21 mouse cellular contexts compared by ENCODE assay signal in the genomic region with DNA sequence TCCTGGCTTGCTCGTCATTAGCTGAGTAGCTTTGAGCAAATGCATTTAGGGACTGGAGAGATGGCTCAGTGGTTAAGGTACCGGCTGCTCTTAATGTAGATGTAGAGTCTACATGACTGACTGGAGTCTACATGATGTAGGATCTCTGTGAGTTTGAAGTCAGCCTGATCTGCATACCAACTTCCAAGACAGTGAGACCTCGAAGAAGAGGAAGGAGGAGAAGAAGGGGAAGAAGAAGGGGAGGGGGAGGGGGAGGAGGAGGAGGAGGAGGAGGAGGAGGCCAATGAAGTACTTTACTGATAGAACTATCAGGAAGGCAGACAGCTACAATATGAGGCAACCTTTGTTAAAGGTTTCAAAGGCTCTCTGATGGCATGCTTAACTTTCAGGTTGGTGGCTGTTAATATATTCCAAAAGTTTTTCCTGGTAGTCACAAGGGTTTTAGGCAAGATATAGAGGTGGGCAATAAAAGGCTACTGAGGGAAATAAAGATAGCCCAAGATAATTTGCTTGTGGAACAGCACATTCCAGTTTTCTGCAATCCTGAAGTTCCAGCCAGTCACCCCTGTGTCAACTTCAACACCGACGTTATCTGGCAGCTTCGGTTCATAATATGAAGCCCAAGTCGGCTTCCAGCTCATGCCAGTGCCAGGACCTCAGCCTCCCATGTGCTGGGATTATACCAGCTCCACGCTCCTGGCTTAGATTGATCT. TPM values are rescaled to one million over a fixed set of nuclear protein-coding genes. Genes with fewer than 3 reads are reported as not detected.
A peak's percentile ranks its signal among the peaks of the same experiment; 100 is the strongest.
DNase-seq lines count a peak whose midpoint lies in the region; TF ChIP-seq lines count a peak whose summit lies in the region.
"Had no signal": no experiment of that assay in that cellular context is flagged by ENCODE, and none has a peak within 500 bp of the region (broad histone marks: within the 10 kb centered on the region; RNA-seq: fewer than 3 reads in every experiment).

No protein-coding gene starts in this region.

- intact Hi-C loops in left cerebral cortex, adult 2 months (cut with DNase I) = no loop called here
- intact Hi-C loops in left cerebral cortex, postnatal 4 days (cut with DNase I) = no loop called here

- H3K9me3 ChIP-seq in heart, embryonic 10.5 days = no peaks in the 10 kb centered on the region
- H3K9me3 ChIP-seq in midbrain, embryonic 10.5 days (replicated peaks) = no peaks in the 10 kb centered on the region
- H3K9me3 ChIP-seq: midbrain, embryonic 13.5 days; neural tube, embryonic 15.5 days had no signal

- H3K4me3 ChIP-seq in heart, embryonic 10.5 days = no peak overlapping the region
- H3K4me3 ChIP-seq in left cerebral cortex, adult 2 months = no peak overlapping the region
- H3K4me3 ChIP-seq in embryonic fibroblast, embryonic 13.5 days (ENCODE audit: insufficient read depth, low read length) = no peak overlapping the region
- H3K4me3 ChIP-seq in small intestine, adult 2 months (ENCODE audit: low read depth, low read length) = no peak overlapping the region
- H3K4me3 ChIP-seq in midbrain, embryonic 10.5 days = no peak overlapping the region
- H3K4me3 ChIP-seq: midbrain, embryonic 13.5 days; neural tube, embryonic 15.5 days had no signal

- WGBS in heart, embryonic 10.5 days = 56% methylated on average over 8 of the region's 8 CpGs
- 30% methylated on average over 8 of the region's 8 CpGs for WGBS in small intestine, adult 2 months
- WGBS in midbrain, embryonic 10.5 days = 82% methylated on average over 8 of the region's 8 CpGs

- no peak for DNase-seq in heart, embryonic 10.5 days (ENCODE audit: low spot score)
- no peak for DNase-seq in heart, postnatal 4 days
- no peak for DNase-seq in left cerebral cortex, adult 2 months (ENCODE audit: extremely low spot score in 1 of 2, low spot score in 2 of 2)
- no peak for DNase-seq in left cerebral cortex, postnatal 4 days
- no peak for DNase-seq in right cerebral cortex, postnatal 25 days
- no peak for DNase-seq in midbrain, embryonic 10.5 days (ENCODE audit: low spot score)
- DNase-seq: adrenal gland, adult 8-10 months; cerebellum, adult 11 months; cerebellum, postnatal 25 days; kidney, adult 9 months; lung, adult 2 months; lung, postnatal 4 days; retina, postnatal 1 day; spleen, adult 18-20 months; thymus, postnatal 14 days had no signal

- H3K27ac ChIP-seq in heart, embryonic 10.5 days = peak overlapping the region; percentile 85
- peak overlapping the region; percentile 41 for H3K27ac ChIP-seq in left cerebral cortex, adult 2 months
- peak overlapping the region; percentile 86 for H3K27ac ChIP-seq in embryonic fibroblast, embryonic 13.5 days (ENCODE audit: insufficient read depth, low read length)
- peak overlapping the region; percentile 7; the same call in 1 of the 2 replicates for H3K27ac ChIP-seq in small intestine, adult 2 months (ENCODE audit: insufficient read depth, low read depth, low read length)
- no peak overlapping the region for H3K27ac ChIP-seq in midbrain, embryonic 10.5 days (replicated peaks)
- H3K27ac ChIP-seq: midbrain, embryonic 13.5 days had no signal

- peaks cover 50% of the 10 kb centered on the region for H3K4me1 ChIP-seq in heart, embryonic 10.5 days
- peaks cover 33% of the 10 kb centered on the region for H3K4me1 ChIP-seq in embryonic fibroblast, embryonic 13.5 days (ENCODE audit: control insufficient read depth, insufficient read depth, low read length)
- H3K4me1 ChIP-seq in small intestine, adult 2 months (ENCODE audit: control insufficient read depth, insufficient read depth, insufficient read length, low read length) = peaks cover 30% of the 10 kb centered on the region
- peaks cover 23% of the 10 kb centered on the region for H3K4me1 ChIP-seq in midbrain, embryonic 10.5 days

- TF ChIP-seq POLR2A in embryonic fibroblast, embryonic 13.5 days (IDR thresholded peaks at IDR 0.05; ENCODE audit: low read depth, low read length) = no peak
- no peak for TF ChIP-seq POLR2A in small intestine, adult 2 months (IDR thresholded peaks at IDR 0.05; ENCODE audit: low read depth, low read length)

- no peaks in the 10 kb centered on the region for H3K36me3 ChIP-seq in heart, embryonic 10.5 days
- H3K36me3 ChIP-seq in small intestine, adult 2 months (ENCODE audit: control insufficient read depth, insufficient read depth, low read length) = no peaks in the 10 kb centered on the region
- H3K36me3 ChIP-seq in midbrain, embryonic 10.5 days = no peaks in the 10 kb centered on the region
- H3K36me3 ChIP-seq: midbrain, embryonic 13.5 days; neural tube, embryonic 15.5 days had no signal

- TF ChIP-seq CTCF in left cerebral cortex, adult 2 months (IDR thresholded peaks at IDR 0.05) = no peak
- no peak for TF ChIP-seq CTCF in embryonic fibroblast, embryonic 13.5 days (IDR thresholded peaks at IDR 0.05; ENCODE audit: borderline replicate concordance, insufficient read depth, low read length)
- no peak for TF ChIP-seq CTCF in small intestine, adult 2 months (IDR thresholded peaks at IDR 0.05; ENCODE audit: extremely low read depth, insufficient read length, insufficient replicate concordance, low read depth, low read length)

- no peaks in the 10 kb centered on the region for H3K27me3 ChIP-seq in heart, embryonic 10.5 days (ENCODE audit: insufficient read depth, poor library complexity, severe bottlenecking)
- H3K27me3 ChIP-seq in small intestine, adult 2 months (ENCODE audit: control insufficient read depth, insufficient read depth, low read length) = no peaks in the 10 kb centered on the region
- no peaks in the 10 kb centered on the region for H3K27me3 ChIP-seq in midbrain, embryonic 10.5 days (ENCODE audit: low read depth, poor library complexity, severe bottlenecking)
- H3K27me3 ChIP-seq: midbrain, embryonic 13.5 days had no signal

RNA-seq across cellular contexts. Expression of a gene that starts 13.2 kb away (rescaled TPM):
- 3.5 and 5.6 TPM in 2 replicates for polyA plus RNA-seq in heart, embryonic 10.5 days (2016; fragmentation: Nextera tagmentation; extraction: Ambion mirVana)
- 10 to 100 TPM; 18.6 to 19.7 TPM for total RNA-seq in heart, postnatal 4 days (2021)
- 100 to 1,000 TPM; 131 to 151 TPM for total RNA-seq in left cerebral cortex, adult 2 months (2021)
- total RNA-seq in left cerebral cortex, postnatal 4 days (2021) = 10 to 100 TPM; 24.7 to 26.7 TPM
- polyA plus RNA-seq in embryonic fibroblast, embryonic 13.5 days (2011; ENCODE audit: insufficient read length, low read depth, missing spikeins) = 67.6 and 103 TPM in 2 replicates
- 6.6 and 11.0 TPM in 2 replicates for polyA plus RNA-seq in small intestine, adult 2 months (2012; rRNA removed)
- 1.7 and 1.8 TPM in 2 replicates for polyA plus RNA-seq in midbrain, embryonic 10.5 days (2016; fragmentation: Nextera tagmentation; extraction: Ambion mirVana)

RNA-seq across cellular contexts. Expression of a gene that starts 44.4 kb away (rescaled TPM):
- polyA plus RNA-seq in heart, embryonic 10.5 days (2016; fragmentation: Nextera tagmentation; extraction: Ambion mirVana) = 57.2 and 99.3 TPM in 2 replicates
- 100 to 1,000 TPM; 135 to 137 TPM for total RNA-seq in heart, postnatal 4 days (2021)
- total RNA-seq in left cerebral cortex, adult 2 months (2021) = 10 to 100 TPM; 16.2 to 16.5 TPM
- 1 to 10 TPM; 1.5 to 1.7 TPM for total RNA-seq in left cerebral cortex, postnatal 4 days (2021)
- 2.2 and 4.8 TPM in 2 replicates for polyA plus RNA-seq in embryonic fibroblast, embryonic 13.5 days (2011; ENCODE audit: insufficient read length, low read depth, missing spikeins)
- polyA plus RNA-seq in small intestine, adult 2 months (2012; rRNA removed) = 4.3 and 5.6 TPM in 2 replicates
- 2.9 and 3.4 TPM in 2 replicates for polyA plus RNA-seq in midbrain, embryonic 10.5 days (2016; fragmentation: Nextera tagmentation; extraction: Ambion mirVana)

RNA-seq across cellular contexts. Expression of a gene that starts 58.9 kb away (rescaled TPM):
- 1.2 and 1.5 TPM in 2 replicates for polyA plus RNA-seq in heart, embryonic 10.5 days (2016; fragmentation: Nextera tagmentation; extraction: Ambion mirVana)
- under 1 TPM; 0.11 to 0.12 TPM for total RNA-seq in heart, postnatal 4 days (2021)
- 100 to 1,000 TPM; 122 TPM for total RNA-seq in left cerebral cortex, adult 2 months (2021)
- 10 to 100 TPM; 83.6 to 91.1 TPM for total RNA-seq in left cerebral cortex, postnatal 4 days (2021)
- polyA plus RNA-seq in embryonic fibroblast, embryonic 13.5 days (2011; ENCODE audit: insufficient read length, low read depth, missing spikeins) = 0.77 and 1.0 TPM in 2 replicates
- 0.53 and 0.91 TPM in 2 replicates for polyA plus RNA-seq in small intestine, adult 2 months (2012; rRNA removed)
- 2.8 and 4.9 TPM in 2 replicates for polyA plus RNA-seq in midbrain, embryonic 10.5 days (2016; fragmentation: Nextera tagmentation; extraction: Ambion mirVana)
- total RNA-seq: gastrocnemius, adult 8-10 months; heart, postnatal 10 days had no signal
